Mouse (Mus musculus) CH12.LX (cell line): ENCODE measurements around the gene Pcbp4.
"Not testable (repeated sequence)": the region's sequence is repeated elsewhere in the genome, so short reads cannot be mapped to it uniquely, and the experiment has no call there.

Source experiments
- CHD1 ChIP-seq: IDR thresholded peaks from 2 replicates; pipeline ENCODE4 v1.6.1; 2012; ENCODE audit warnings: low read depth, low read length, improper control_type of control experiment, inconsistent platforms
- CHD2 ChIP-seq: IDR thresholded peaks from 2 replicates; pipeline ENCODE4 v1.6.1; 2011; ENCODE audit warnings: low read length, improper control_type of control experiment
- CTCF ChIP-seq, 2 experiments: IDR thresholded peaks in 1 of 2; conservative IDR thresholded peaks in 1 of 2; 2 replicates each; pipeline ENCODE4 v1.5.1; 2011 to 2012; ENCODE audit warnings: low read depth in 2 of 2, low read length in 2 of 2, improper control_type of control experiment in 1 of 2, inconsistent platforms in 1 of 2, mild to moderate bottlenecking in 1 of 2, moderate library complexity in 1 of 2
- EP300 ChIP-seq: IDR thresholded peaks from 2 replicates; pipeline ENCODE4 v1.6.1; 2011; ENCODE audit warnings: low read length, improper control_type of control experiment
- MAX ChIP-seq: IDR thresholded peaks from 2 replicates; pipeline ENCODE4 v1.6.1; 2011; ENCODE audit warnings: low read length, improper control_type of control experiment
- MAZ ChIP-seq: IDR thresholded peaks from 2 replicates; pipeline ENCODE4 v1.6.1; 2012; ENCODE audit warnings: low read depth, mild to moderate bottlenecking, inconsistent platforms, low read length, improper control_type of control experiment, moderate library complexity
- NELFE ChIP-seq: IDR thresholded peaks from 2 replicates; pipeline ENCODE4 v1.6.1; 2011; ENCODE audit warnings: low read depth, low read length, improper control_type of control experiment
- POLR2A ChIP-seq: IDR thresholded peaks from 2 replicates; pipeline ENCODE4 v1.6.1; 2011; ENCODE audit warnings: low read depth, mild to moderate bottlenecking, improper control_type of control experiment, low read length
- POLR2AphosphoS2 ChIP-seq: IDR thresholded peaks from 2 replicates; pipeline ENCODE4 v1.6.1; 2011; ENCODE audit warnings: low read depth, low read length, improper control_type of control experiment
- RCOR1 ChIP-seq: conservative IDR thresholded peaks from 2 replicates; pipeline ENCODE4 v1.6.1; 2012; ENCODE audit warnings: low read depth, mild to moderate bottlenecking, inconsistent platforms, low read length, improper control_type of control experiment
- TCF12 ChIP-seq: IDR thresholded peaks from 2 replicates; pipeline ENCODE4 v1.6.1; 2014; ENCODE audit warnings: low read depth, mild to moderate bottlenecking, inconsistent platforms, low read length, improper control_type of control experiment
- USF1 ChIP-seq: IDR thresholded peaks from 2 replicates; pipeline ENCODE4 v1.6.1; 2014; ENCODE audit warnings: low read depth, mild to moderate bottlenecking, inconsistent platforms, low read length, improper control_type of control experiment
- ZC3H11A ChIP-seq: IDR thresholded peaks from 2 replicates; pipeline ENCODE4 v1.6.1; 2012; ENCODE audit warnings: low read depth, mild to moderate bottlenecking, inconsistent platforms, low read length, improper control_type of control experiment
- ZKSCAN1 ChIP-seq: IDR thresholded peaks from 2 replicates; pipeline ENCODE4 v1.6.1; 2012; ENCODE audit warnings: low read depth, inconsistent platforms, low read length, improper control_type of control experiment, borderline replicate concordance

DNA sequence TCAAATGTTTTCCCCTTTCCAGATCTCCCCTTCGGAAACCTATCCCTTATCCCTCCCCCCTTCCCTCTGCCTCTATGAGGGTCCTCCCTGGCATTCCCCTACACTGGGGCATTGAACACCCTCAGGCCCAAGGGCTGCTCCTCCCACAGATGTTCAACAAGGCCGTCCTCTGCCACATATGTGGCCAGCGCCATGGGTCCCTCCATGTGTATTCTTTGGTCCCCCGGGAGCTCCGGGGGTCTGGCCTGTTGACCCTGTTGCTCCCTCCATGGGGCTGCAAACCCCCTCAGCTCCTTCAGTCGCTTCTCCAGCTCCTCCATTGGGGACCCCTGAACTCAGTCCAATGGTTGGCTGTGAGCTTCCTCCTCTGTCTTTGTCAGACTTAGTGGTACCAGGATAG, 34.5 kb downstream of the Pcbp4 start:
- TF ChIP-seq CTCF (conservative IDR thresholded peaks at IDR 0.05 in 1 of 2, IDR thresholded peaks at IDR 0.05 in 1 of 2; ENCODE audit: low read depth in 2 of 2, low read length in 2 of 2); CHD2; USF1; MAX; EP300; POLR2AphosphoS2; POLR2A; ZKSCAN1; RCOR1; ZC3H11A; TCF12; MAZ; NELFE; CHD1: not testable (repeated sequence)
